Mouse (Mus musculus) heart, embryonic 10.5 days (tissue): ENCODE results near the gene Plg. TPM values are rescaled to one million over a fixed set of nuclear protein-coding genes. Genes with fewer than 3 reads are reported as not detected.

Source experiments
- DNase-seq: peaks from one replicate; pipeline ENCODE4 v3.0.0-alpha.2; 2017; ENCODE audit warnings: low spot score
- H3K27ac ChIP-seq: fragments of 300-500 bp; sonication (generic); 2 replicates; pipeline ENCODE4 v1.5.1; 2016; ENCODE audit warnings: mild to moderate bottlenecking
- H3K27me3 ChIP-seq: fragments of 300-500 bp; sonication (generic); 2 replicates; pipeline ENCODE4 v1.6.1; 2016; ENCODE audit warnings: mild to moderate bottlenecking; ENCODE audit not compliant: poor library complexity, insufficient read depth, severe bottlenecking
- H3K36me3 ChIP-seq: fragments of 300-500 bp; sonication (generic); 2 replicates; pipeline ENCODE4 v1.6.1; 2016; ENCODE audit warnings: mild to moderate bottlenecking, moderate library complexity
- H3K4me1 ChIP-seq: fragments of 300-500 bp; sonication (generic); 2 replicates; pipeline ENCODE4 v1.6.1; 2016; ENCODE audit warnings: mild to moderate bottlenecking
- H3K4me3 ChIP-seq: fragments of 300-500 bp; sonication (generic); 2 replicates; pipeline ENCODE4 v1.5.1; 2016; ENCODE audit warnings: mild to moderate bottlenecking, moderate library complexity
- H3K9me3 ChIP-seq: fragments of 300-500 bp; sonication (generic); 2 replicates; pipeline ENCODE4 v1.6.1; 2016; ENCODE audit warnings: mild to moderate bottlenecking, moderate library complexity
- WGBS: fragments of 180-500 bp; shearing (Covaris S2); methylation state at CpG from one replicate; pipeline ENCODE4 v1.1.7; 2016; 5-methylcytosine and 5-hydroxymethylcytosine counted together
- polyA plus RNA-seq: library from polyadenylated mRNA; unstranded; fragments of >200 nt; fragmentation: Nextera tagmentation; extraction: Ambion mirVana; gene quantifications from 2 replicates; pipeline ENCODE4 v1.2.1, GENCODE M21; 2016

Plg gene
- polyA plus RNA-seq, 1 experiment from 2014 or later: 19.7 TPM

- Histone ChIP-seq H3K4me3 (no peak overlapping the region), H3K4me1 (peaks cover 23% of the 10 kb centered on the region), H3K27ac (no peak overlapping the region), H3K9me3 (peaks cover 15% of the 10 kb centered on the region; the same call in 1 of the 2 replicates), H3K36me3 (no peaks in the 10 kb centered on the region), H3K27me3 (no peaks in the 10 kb centered on the region)
- WGBS: 83% methylated on average over 11 of the region's 11 CpGs
- DNase-seq: no peak
These were observed 31.0 kb downstream of the Plg start for GRCm38 (mm10) chr17:12409346-12409944.

- WGBS: 52% methylated on average over 10 of the region's 10 CpGs
- H3K27ac ChIP-seq: peak overlapping the region; percentile 71
These were observed 33.9 kb downstream of the Plg start for GRCm38 (mm10) chr17:12412181-12412890.

GRCm38 (mm10) chr17:12412891-12413237 is 34.5 kb downstream of the Plg start:
- Histone ChIP-seq H3K4me3 (no peak overlapping the region), H3K27me3 (no peaks in the 10 kb centered on the region), H3K36me3 (no peaks in the 10 kb centered on the region), H3K4me1 (peaks cover 37% of the 10 kb centered on the region), H3K27ac (no peak overlapping the region), H3K9me3 (peaks cover 2% of the 10 kb centered on the region; the same call in 1 of the 2 replicates)
- 63% methylated on average over 3 of the region's 3 CpGs for WGBS
- no peak for DNase-seq

More at GRCm38 (mm10) chr17:12412181-12412890, 33.9 kb downstream of the Plg start:
- Histone ChIP-seq H3K27me3 (no peaks in the 10 kb centered on the region), H3K4me3 (no peak overlapping the region), H3K36me3 (no peaks in the 10 kb centered on the region), H3K9me3 (no peaks in the 10 kb centered on the region), H3K4me1 (peaks cover 37% of the 10 kb centered on the region)
- no peak for DNase-seq

- Histone ChIP-seq H3K4me1 (peaks cover 37% of the 10 kb centered on the region), H3K36me3 (no peaks in the 10 kb centered on the region), H3K4me3 (no peak overlapping the region), H3K27me3 (no peaks in the 10 kb centered on the region), H3K27ac (peak overlapping the region; percentile 69; the same call in 1 of the 2 replicates), H3K9me3 (peaks cover 3% of the 10 kb centered on the region; the same call in 1 of the 2 replicates)
- WGBS: 46% methylated on average over 15 of the region's 15 CpGs
- no peak for DNase-seq
These were observed 36.8 kb downstream of the Plg start for GRCm38 (mm10) chr17:12415031-12415735.

- DNase-seq: no peak
- H3K36me3 ChIP-seq: no peaks in the 10 kb centered on the region
- H3K4me3 ChIP-seq: no peak overlapping the region
- H3K27me3 ChIP-seq: no peaks in the 10 kb centered on the region
- 53% methylated on average over 5 of the region's 5 CpGs for WGBS
- peaks cover 3% of the 10 kb centered on the region; the same call in 1 of the 2 replicates for H3K9me3 ChIP-seq
- H3K4me1 ChIP-seq: peaks cover 38% of the 10 kb centered on the region
- peak overlapping the region; percentile 69; the same call in 1 of the 2 replicates for H3K27ac ChIP-seq
These were observed 37.3 kb downstream of the Plg start for GRCm38 (mm10) chr17:12415741-12416140.

- no peak for DNase-seq
- no peak overlapping the region; the same call in 1 of the 2 replicates for H3K27ac ChIP-seq
- peaks cover 36% of the 10 kb centered on the region for H3K4me1 ChIP-seq
- no peaks in the 10 kb centered on the region for H3K27me3 ChIP-seq
- H3K36me3 ChIP-seq: no peaks in the 10 kb centered on the region
- no peak overlapping the region for H3K4me3 ChIP-seq
- peaks cover 3% of the 10 kb centered on the region; the same call in 1 of the 2 replicates for H3K9me3 ChIP-seq
- WGBS: 44% methylated on average over 6 of the region's 6 CpGs
These were observed 38.0 kb downstream of the Plg start for GRCm38 (mm10) chr17:12416250-12416895.

GRCm38 (mm10) chr17:12419491-12420079 is 41.2 kb downstream of the Plg start:
- Histone ChIP-seq H3K4me1 (peaks cover 16% of the 10 kb centered on the region), H3K27me3 (no peaks in the 10 kb centered on the region), H3K36me3 (no peaks in the 10 kb centered on the region), H3K4me3 (no peak overlapping the region), H3K9me3 (peaks cover 3% of the 10 kb centered on the region; the same call in 1 of the 2 replicates), H3K27ac (peak overlapping the region; percentile 36; the same call in 1 of the 2 replicates)
- 72% methylated on average over 19 of the region's 19 CpGs for WGBS
- DNase-seq: no peak

GRCm38 (mm10) chr17:12420886-12421574 is 42.6 kb downstream of the Plg start:
- Histone ChIP-seq H3K4me1 (peaks cover 4% of the 10 kb centered on the region; the same call in 1 of the 2 replicates), H3K4me3 (no peak overlapping the region), H3K27ac (no peak overlapping the region), H3K36me3 (no peaks in the 10 kb centered on the region), H3K9me3 (peaks cover 3% of the 10 kb centered on the region; the same call in 1 of the 2 replicates), H3K27me3 (no peaks in the 10 kb centered on the region)
- 57% methylated on average over 16 of the region's 16 CpGs for WGBS
- no peak for DNase-seq

GRCm38 (mm10) chr17:12422143-12422542 is 43.7 kb downstream of the Plg start:
- Histone ChIP-seq H3K27ac (no peak overlapping the region), H3K4me3 (no peak overlapping the region), H3K36me3 (no peaks in the 10 kb centered on the region), H3K9me3 (peaks cover 3% of the 10 kb centered on the region; the same call in 1 of the 2 replicates), H3K27me3 (no peaks in the 10 kb centered on the region), H3K4me1 (peaks cover 7% of the 10 kb centered on the region)
- 82% methylated on average over 1 of the region's 1 CpGs for WGBS
- no peak for DNase-seq

- Histone ChIP-seq H3K36me3 (no peaks in the 10 kb centered on the region), H3K27ac (0 out of 2 replicates have a peak overlapping the region, but pooled peaks have one; percentile 36), H3K27me3 (no peaks in the 10 kb centered on the region), H3K4me3 (no peak overlapping the region), H3K4me1 (peaks cover 23% of the 10 kb centered on the region), H3K9me3 (no peaks in the 10 kb centered on the region)
- 7% methylated on average over 3 of the region's 3 CpGs for WGBS
- no peak for DNase-seq
These were observed 48.7 kb downstream of the Plg start for GRCm38 (mm10) chr17:12427156-12427555.

GRCm38 (mm10) chr17:12428369-12428768 is 50.0 kb downstream of the Plg start:
- Histone ChIP-seq H3K9me3 (no peaks in the 10 kb centered on the region), H3K4me1 (peaks cover 28% of the 10 kb centered on the region), H3K27me3 (no peaks in the 10 kb centered on the region), H3K36me3 (no peaks in the 10 kb centered on the region), H3K27ac (no peak overlapping the region), H3K4me3 (no peak overlapping the region)
- DNase-seq: no peak

GRCm38 (mm10) chr17:12431707-12432106 is 53.3 kb downstream of the Plg start:
- no peaks in the 10 kb centered on the region for H3K9me3 ChIP-seq
- H3K27ac ChIP-seq: 0 out of 2 replicates have a peak overlapping the region, but pooled peaks have one; percentile 10
- no peak overlapping the region for H3K4me3 ChIP-seq
- no peak for DNase-seq
- 63% methylated on average over 5 of the region's 5 CpGs for WGBS
- peaks cover 30% of the 10 kb centered on the region for H3K4me1 ChIP-seq
- no peaks in the 10 kb centered on the region for H3K36me3 ChIP-seq
- H3K27me3 ChIP-seq: no peaks in the 10 kb centered on the region
